Mouse (Mus musculus) ES-E14 (cell line): ENCODE results near the gene Drg2.

Experiments
- CHD2 ChIP-seq: IDR thresholded peaks from 2 replicates; pipeline ENCODE4 v1.6.1; 2014; ENCODE audit warnings: mild to moderate bottlenecking, low read depth, low read length, inconsistent platforms
- HCFC1 ChIP-seq: IDR thresholded peaks from 2 replicates; pipeline ENCODE4 v1.6.1; 2012; ENCODE audit warnings: low read length, inconsistent platforms, borderline replicate concordance; ENCODE audit not compliant: insufficient read depth
- ZC3H11A ChIP-seq: IDR thresholded peaks from 2 replicates; pipeline ENCODE4 v1.6.1; 2012; ENCODE audit warnings: low read depth, mild to moderate bottlenecking, inconsistent platforms, low read length, borderline replicate concordance
- ZNF384 ChIP-seq: IDR thresholded peaks from 2 replicates; pipeline ENCODE4 v1.6.1; 2012; ENCODE audit warnings: low read depth, low read length, inconsistent platforms

GRCm38 (mm10) chr11:60508950-60509349 lies 54.6 kb downstream of the Drg2 start:
- TF ChIP-seq HCFC1 (no peak), ZNF384 (no peak), ZC3H11A (no peak), CHD2 (no peak)
